Mouse (Mus musculus) C2C12 (cell line): ENCODE results near the gene Syngr1.

Source experiments
- CEBPB ChIP-seq: IDR thresholded peaks from one replicate; pipeline ENCODE4 v1.6.1; 2011; ENCODE audit warnings: low read depth, mild to moderate bottlenecking, control low read depth, moderate library complexity
- CTCF ChIP-seq: IDR thresholded peaks from one replicate; pipeline ENCODE4 v1.5.1; 2011; ENCODE audit not compliant: control insufficient read depth, insufficient read depth, insufficient read length
- USF1 ChIP-seq: IDR thresholded peaks from one replicate; pipeline ENCODE4 v1.6.1; 2011; ENCODE audit warnings: low read depth, mild to moderate bottlenecking, control low read depth, moderate library complexity

DNA sequence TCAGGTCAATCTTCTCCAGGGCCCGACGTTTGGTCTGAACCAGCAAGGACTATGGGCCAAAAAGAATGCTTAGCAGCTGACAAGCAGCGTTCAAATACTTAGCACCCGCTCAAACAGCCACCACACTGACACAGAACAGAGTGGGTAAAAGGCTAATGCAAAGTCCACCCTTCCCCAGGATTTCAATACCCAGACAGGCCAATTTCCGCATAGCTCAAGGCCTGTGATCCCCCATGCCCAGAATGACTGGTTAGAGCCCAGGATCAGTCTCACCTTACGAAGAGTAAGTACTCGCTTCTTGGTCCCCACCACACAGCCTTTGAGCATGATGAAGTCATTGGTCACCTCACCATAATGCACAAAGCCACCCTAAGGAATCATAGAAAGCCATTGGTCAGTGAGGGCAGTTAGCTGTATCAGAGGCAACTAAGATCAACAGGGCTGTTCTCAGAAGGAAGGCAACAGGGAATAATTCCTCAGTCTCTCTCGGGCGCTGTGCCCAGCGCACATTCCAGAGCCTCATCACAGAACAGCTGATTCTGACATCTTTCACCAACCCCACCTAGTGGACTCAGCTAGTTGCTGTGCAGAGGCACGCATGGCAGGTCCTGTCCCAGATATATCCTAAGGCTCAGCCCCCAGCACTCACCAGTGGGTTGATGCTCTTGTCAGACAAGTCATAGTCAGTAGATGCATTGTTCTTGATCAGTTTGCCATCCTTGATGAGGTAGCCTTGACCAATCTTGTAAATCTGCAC, 12.9 kb upstream of the Syngr1 start:
- TF ChIP-seq USF1 (no peak), CTCF (no peak), CEBPB (no peak)
